Mouse (Mus musculus): ENCODE data around the gene Crtac1.

Crtac1 gene

GRCm38 (mm10) chr19:42328160-42328559 lies 103.4 kb downstream of the Crtac1 start:
- DNase-seq (ENCODE audit: low spot score in 2 of 2) = no peak

GRCm38 (mm10) chr19:42325894-42326293 lies 105.7 kb downstream of the Crtac1 start:
- no peak for DNase-seq (ENCODE audit: low spot score in 2 of 2)

GRCm38 (mm10) chr19:42322357-42323090 lies 109.1 kb downstream of the Crtac1 start:
- DNase-seq (ENCODE audit: low spot score in 2 of 2) = no peak

GRCm38 (mm10) chr19:42321936-42322335 lies 109.6 kb downstream of the Crtac1 start:
- DNase-seq (ENCODE audit: low spot score in 2 of 2) = no peak

- no peak for DNase-seq (ENCODE audit: low spot score in 2 of 2)
Measured at GRCm38 (mm10) chr19:42317648-42318425, 113.7 kb downstream of the Crtac1 start.

- DNase-seq (ENCODE audit: low spot score in 2 of 2) = no peak
Measured at GRCm38 (mm10) chr19:42316998-42317397, 114.6 kb downstream of the Crtac1 start.

- DNase-seq (ENCODE audit: low spot score in 2 of 2) = no peak
Measured at GRCm38 (mm10) chr19:42316525-42316924, 115.1 kb downstream of the Crtac1 start.

- DNase-seq (ENCODE audit: low spot score in 2 of 2) = peak; percentile 38 to 81
Measured at GRCm38 (mm10) chr19:42315914-42316313, 115.7 kb downstream of the Crtac1 start.

- no peak for DNase-seq (ENCODE audit: low spot score in 2 of 2)
Measured at GRCm38 (mm10) chr19:42315070-42315679, 116.4 kb downstream of the Crtac1 start.

GRCm38 (mm10) chr19:42312191-42312590 lies 119.4 kb downstream of the Crtac1 start:
- no peak for DNase-seq (ENCODE audit: low spot score in 2 of 2)

- no peak for DNase-seq (ENCODE audit: low spot score in 2 of 2)
Measured at GRCm38 (mm10) chr19:42311332-42311731, 120.3 kb downstream of the Crtac1 start.

- DNase-seq (ENCODE audit: low spot score in 2 of 2) = no peak
Measured at GRCm38 (mm10) chr19:42308931-42309330, 122.7 kb downstream of the Crtac1 start.

GRCm38 (mm10) chr19:42307019-42307418 lies 124.6 kb downstream of the Crtac1 start:
- no peak for DNase-seq (ENCODE audit: low spot score in 2 of 2)

- peak; percentile 55 to 73 for DNase-seq (ENCODE audit: low spot score in 2 of 2)
Measured at GRCm38 (mm10) chr19:42306202-42306601, 125.4 kb downstream of the Crtac1 start.

GRCm38 (mm10) chr19:42305746-42306145 lies 125.8 kb downstream of the Crtac1 start:
- DNase-seq (ENCODE audit: low spot score in 2 of 2) = no peak

GRCm38 (mm10) chr19:42304506-42304905 lies 127.1 kb downstream of the Crtac1 start:
- no peak for DNase-seq (ENCODE audit: low spot score in 2 of 2)

GRCm38 (mm10) chr19:42303210-42303813 lies 128.3 kb downstream of the Crtac1 start:
- DNase-seq (ENCODE audit: low spot score in 2 of 2) = no peak

GRCm38 (mm10) chr19:42293216-42293615 lies 138.4 kb downstream of the Crtac1 start:
- no peak for DNase-seq (ENCODE audit: low spot score in 2 of 2)

GRCm38 (mm10) chr19:42292106-42292505 lies 139.5 kb downstream of the Crtac1 start:
- no peak for DNase-seq (ENCODE audit: low spot score in 2 of 2)

- DNase-seq (ENCODE audit: low spot score in 2 of 2) = no peak
Measured at GRCm38 (mm10) chr19:42290954-42291661, 140.5 kb downstream of the Crtac1 start.

GRCm38 (mm10) chr19:42288361-42288760 lies 143.2 kb downstream of the Crtac1 start:
- no peak for DNase-seq (ENCODE audit: low spot score in 2 of 2)

- no peak for DNase-seq (ENCODE audit: low spot score in 2 of 2)
Measured at GRCm38 (mm10) chr19:42284178-42284577, 147.4 kb downstream of the Crtac1 start.

All from spleen, postnatal 4 days (tissue).